Mouse (Mus musculus) thymus, adult 2 months (tissue): ENCODE data around the gene Tent5c.

ENCODE experiments used
- CTCF ChIP-seq: fragments of 200-500 bp; IDR thresholded peaks from 2 replicates; pipeline ENCODE4 v1.5.1; 2012; ENCODE audit warnings: mild to moderate bottlenecking, control low read depth, low read length, moderate library complexity, borderline replicate concordance; ENCODE audit not compliant: control insufficient read depth, poor library complexity, insufficient read depth; ENCODE audit errors: extremely low read depth
- POLR2A ChIP-seq: fragments of 200-500 bp; IDR thresholded peaks from 2 replicates; pipeline ENCODE4 v1.6.1; 2012; ENCODE audit warnings: mild to moderate bottlenecking, low read length, control low read depth, moderate library complexity; ENCODE audit not compliant: control insufficient read depth, poor library complexity, insufficient read depth; ENCODE audit errors: extremely low read depth

GRCm38 (mm10) chr3:100507174-100507573, 18.1 kb upstream of the Tent5c start:
- TF ChIP-seq CTCF (no peak), POLR2A (no peak)
